ENCODE assay signal across 10 mouse cellular contexts in the genomic region with DNA sequence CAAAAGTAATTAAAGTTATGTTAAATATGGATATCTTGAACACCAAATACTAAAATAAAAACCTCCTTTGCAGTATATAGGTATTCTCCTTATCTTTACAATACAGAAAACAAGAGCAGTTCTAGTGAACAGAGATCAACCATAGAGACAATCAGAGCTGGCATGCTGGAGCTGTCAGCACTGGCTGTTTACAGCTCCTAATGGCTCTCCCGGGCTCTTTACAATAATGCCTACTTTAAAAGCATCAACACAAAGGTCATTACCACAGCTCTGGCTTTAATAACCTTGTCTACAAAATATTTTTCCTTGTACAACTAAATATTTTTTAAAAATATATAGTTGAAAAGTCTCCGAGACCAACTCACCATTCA. TPM values are rescaled to one million over a fixed set of nuclear protein-coding genes. Genes with fewer than 3 reads are reported as not detected.
DNase-seq lines count a peak whose midpoint lies in the region; ATAC-seq and TF ChIP-seq lines count a peak whose summit lies in the region.
"Had no signal": no experiment of that assay in that cellular context is flagged by ENCODE, and none has a peak within 500 bp of the region (broad histone marks: within the 10 kb centered on the region; RNA-seq: fewer than 3 reads in every experiment).

No protein-coding gene starts in this region.

- H3K4me2 ChIP-seq in lung, embryonic 14.5 days: peak overlapping the region; percentile 51
- peak overlapping the region; percentile 55; the same call in 1 of the 2 replicates for H3K4me2 ChIP-seq in liver, postnatal 0 days (ENCODE audit: low read depth, low read length)
- H3K4me2 ChIP-seq in stomach, postnatal 0 days (replicated peaks; ENCODE audit: low read depth): peak overlapping the region; percentile 44

- no peak for TF ChIP-seq POLR2A in cerebellum, adult 2 months (IDR thresholded peaks at IDR 0.05; ENCODE audit: borderline replicate concordance, insufficient read depth, low read length)
- no peak for TF ChIP-seq POLR2A in kidney, adult 2 months (IDR thresholded peaks at IDR 0.05; ENCODE audit: low read depth, low read length)

- TF ChIP-seq EP300 in liver, postnatal 0 days (IDR thresholded peaks at IDR 0.05; ENCODE audit: low read depth): no peak
- no peak for TF ChIP-seq EP300 in stomach, postnatal 0 days (optimal IDR thresholded peaks at IDR 0.05)

- H3K4me3 ChIP-seq in cerebellum, adult 2 months (replicated peaks; ENCODE audit: insufficient read depth, low read depth, low read length): peak overlapping the region; percentile 91
- no peak overlapping the region; the same call in 1 of the 2 replicates for H3K4me3 ChIP-seq in lung, embryonic 14.5 days (ENCODE audit: low read depth, low read length)
- no peak overlapping the region for H3K4me3 ChIP-seq in liver, postnatal 0 days (ENCODE audit: low read depth, low read length)
- H3K4me3 ChIP-seq in stomach, postnatal 0 days (ENCODE audit: low read depth, low read length): peak overlapping the region; percentile 27
- no peak overlapping the region for H3K4me3 ChIP-seq in kidney, adult 2 months (ENCODE audit: insufficient read depth, low read depth, low read length)

- no peak overlapping the region for H3K9ac ChIP-seq in lung, embryonic 14.5 days
- no peak overlapping the region for H3K9ac ChIP-seq in liver, postnatal 0 days (replicated peaks)
- H3K9ac ChIP-seq in stomach, postnatal 0 days (ENCODE audit: low read length): no peak overlapping the region

- H3K27ac ChIP-seq in cerebellum, adult 2 months (ENCODE audit: insufficient read depth, low read length): peak overlapping the region; percentile 98
- no peak overlapping the region for H3K27ac ChIP-seq in lung, embryonic 14.5 days (ENCODE audit: low read depth)
- H3K27ac ChIP-seq in liver, postnatal 0 days (ENCODE audit: low read depth): no peak overlapping the region
- no peak overlapping the region for H3K27ac ChIP-seq in stomach, postnatal 0 days (replicated peaks)
- no peak overlapping the region for H3K27ac ChIP-seq in kidney, adult 2 months (ENCODE audit: insufficient read depth, low read depth, low read length)

- peaks cover 14% of the 10 kb centered on the region; the same call in 1 of the 2 replicates for H3K4me1 ChIP-seq in cerebellum, adult 2 months (ENCODE audit: control insufficient read depth, insufficient read depth, low read length)
- 0 out of 2 replicates have a peak, but pooled peaks cover 2% of the 10 kb centered on the region for H3K4me1 ChIP-seq in lung, embryonic 14.5 days (ENCODE audit: insufficient read depth)
- H3K4me1 ChIP-seq in liver, postnatal 0 days (ENCODE audit: insufficient read depth): peaks cover 10% of the 10 kb centered on the region
- no peaks in the 10 kb centered on the region for H3K4me1 ChIP-seq in stomach, postnatal 0 days (replicated peaks; ENCODE audit: control insufficient read depth, insufficient read depth)
- no peaks in the 10 kb centered on the region for H3K4me1 ChIP-seq in kidney, adult 2 months (ENCODE audit: control insufficient read depth, insufficient read depth, low read length)

- DNase-seq in cerebellum, adult 2 months: no peak
- no peak for DNase-seq in cerebellum, adult 11 months
- no peak for DNase-seq in lung, embryonic 14.5 days
- no peak for DNase-seq in lung, postnatal 10 days
- no peak for DNase-seq in liver, postnatal 0 days
- DNase-seq in stomach, postnatal 0 days (ENCODE audit: low spot score): no peak
- DNase-seq in kidney, postnatal 14 days: no peak
- no peak for DNase-seq in kidney, adult 2 months
- DNase-seq: kidney, adult 8-10 months had no signal

- ATAC-seq in lung, embryonic 14.5 days (ENCODE audit: insufficient read depth): no peak
- ATAC-seq in liver, postnatal 0 days: no peak
- no peak for ATAC-seq in stomach, postnatal 0 days (ENCODE audit: low FRiP score, low TSS enrichment)
- ATAC-seq: Patski had no signal

- WGBS in cerebellum, adult 2 months: 7% methylated on average over 2 of the region's 2 CpGs
- WGBS in lung, embryonic 14.5 days: 37% methylated on average over 2 of the region's 2 CpGs
- 54% methylated on average over 2 of the region's 2 CpGs for WGBS in liver, postnatal 0 days (ENCODE audit: insufficient replicate concordance)
- 44% methylated on average over 2 of the region's 2 CpGs for WGBS in stomach, postnatal 0 days
- WGBS in kidney, adult 2 months: 66% methylated on average over 2 of the region's 2 CpGs

- H3K9me3 ChIP-seq in lung, embryonic 14.5 days (ENCODE audit: low read depth, low read length): no peaks in the 10 kb centered on the region
- no peaks in the 10 kb centered on the region for H3K9me3 ChIP-seq in liver, postnatal 0 days (ENCODE audit: low read length)
- H3K9me3 ChIP-seq in stomach, postnatal 0 days (ENCODE audit: control insufficient read depth, low read length): no peaks in the 10 kb centered on the region

- no peaks in the 10 kb centered on the region for H3K27me3 ChIP-seq in cerebellum, adult 2 months (ENCODE audit: control insufficient read depth, insufficient read depth, low read length)
- no peaks in the 10 kb centered on the region for H3K27me3 ChIP-seq in lung, embryonic 14.5 days (ENCODE audit: insufficient read depth, low read length)
- no peaks in the 10 kb centered on the region for H3K27me3 ChIP-seq in liver, postnatal 0 days (ENCODE audit: insufficient read depth, low read length)
- no peaks in the 10 kb centered on the region for H3K27me3 ChIP-seq in stomach, postnatal 0 days (ENCODE audit: control insufficient read depth, insufficient read depth, low read length)
- H3K27me3 ChIP-seq in kidney, adult 2 months (replicated peaks; ENCODE audit: control insufficient read depth, insufficient read depth, low read length): no peaks in the 10 kb centered on the region
- H3K27me3 ChIP-seq: Patski had no signal

- TF ChIP-seq CTCF in cerebellum, adult 2 months (IDR thresholded peaks at IDR 0.05; ENCODE audit: borderline replicate concordance, insufficient read depth, low read depth, low read length): no peak
- TF ChIP-seq CTCF in lung, embryonic 14.5 days (IDR thresholded peaks at IDR 0.05; ENCODE audit: low read depth): no peak
- no peak for TF ChIP-seq CTCF in liver, postnatal 0 days (IDR thresholded peaks at IDR 0.05; ENCODE audit: low read depth)
- no peak for TF ChIP-seq CTCF in stomach, postnatal 0 days (IDR thresholded peaks at IDR 0.05; ENCODE audit: low read depth)
- TF ChIP-seq CTCF in kidney, adult 2 months (conservative IDR thresholded peaks at IDR 0.05; ENCODE audit: insufficient read depth, insufficient read length, low read depth, low read length): no peak

- H3K36me3 ChIP-seq in lung, embryonic 14.5 days (ENCODE audit: insufficient read depth): no peaks in the 10 kb centered on the region; the same call in 1 of the 2 replicates
- H3K36me3 ChIP-seq in liver, postnatal 0 days (replicated peaks; ENCODE audit: insufficient read depth, low read length): no peaks in the 10 kb centered on the region
- no peaks in the 10 kb centered on the region for H3K36me3 ChIP-seq in stomach, postnatal 0 days (ENCODE audit: control insufficient read depth, insufficient read depth, low read length)
- H3K36me3 ChIP-seq in kidney, adult 2 months (ENCODE audit: control insufficient read depth, insufficient read depth, low read length): no peaks in the 10 kb centered on the region

RNA-seq across cellular contexts. Expression of a gene that starts 43.2 kb away (rescaled TPM):
- polyA plus RNA-seq in cerebellum, adult 2 months (2012; rRNA removed): 166 and 172 TPM in 2 replicates
- polyA plus RNA-seq in lung, embryonic 14.5 days (2014; fragmentation: Nextera tagmentation; extraction: Ambion mirVana): 69.6 and 74.8 TPM in 2 replicates
- polyA plus RNA-seq in liver, postnatal 0 days (2015; fragmentation: Nextera tagmentation; extraction: Ambion mirVana): 14.1 and 15.4 TPM in 2 replicates
- 27.8 and 28.8 TPM in 2 replicates for polyA plus RNA-seq in stomach, postnatal 0 days (2015; fragmentation: Nextera tagmentation; extraction: Ambion mirVana)
- polyA plus RNA-seq in kidney, adult 2 months (2012; rRNA removed): 20.6 and 23.3 TPM in 2 replicates

Comparison
In these comparisons a context has a peak if more than half of its experiments do, and no peak if none do; other contexts are left out.
1. H3K4me3 ChIP-seq: peak in cerebellum, adult 2 months (single experiment) and stomach, postnatal 0 days (single experiment); none in lung, embryonic 14.5 days (single experiment), liver, postnatal 0 days (single experiment) and kidney, adult 2 months (single experiment).
2. Peak in every context shown above with its lines, with median percentiles within 50 percentile points of each other: H3K4me2 ChIP-seq.